Mouse (Mus musculus) layer of hippocampus, postnatal 14 days (tissue): ENCODE measurements around the gene Tinagl1. TPM values are rescaled to one million over a fixed set of nuclear protein-coding genes. Genes with fewer than 3 reads are reported as not detected.

Source experiments
- DNase-seq, 2 experiments: peaks; one replicate each; pipeline ENCODE4 v3.0.0; 2021 to 2022; ENCODE audit warnings: low spot score in 2 of 2, mixed read lengths in 1 of 2
- total RNA-seq, 2 experiments: library from RNA; stranded (reverse); gene quantifications; 2 replicates each; pipeline ENCODE4 v1.2.3; 2021

Tinagl1 gene
- total RNA-seq, 2 experiments from 2014 or later: 3.3 to 5.5 TPM

GRCm38 (mm10) chr4:130148405-130148804, 26.5 kb downstream of the Tinagl1 start:
- no peak for DNase-seq

GRCm38 (mm10) chr4:130141786-130142185, 33.1 kb downstream of the Tinagl1 start:
- no peak for DNase-seq

GRCm38 (mm10) chr4:130140992-130141402, 33.9 kb downstream of the Tinagl1 start:
- DNase-seq: peak; percentile 62

GRCm38 (mm10) chr4:130139214-130139492, 35.8 kb downstream of the Tinagl1 start, which contains the start of gene Hcrtr1:
TSS of gene Hcrtr1 (minus strand) at chr4:130139359.
- DNase-seq: no peak

GRCm38 (mm10) chr4:130138441-130139213, 36.3 kb downstream of the Tinagl1 start:
- peak; percentile 68 to 70 for DNase-seq

- no peak for DNase-seq
Measured at GRCm38 (mm10) chr4:130133399-130133798, 41.5 kb downstream of the Tinagl1 start.

- DNase-seq: no peak
Measured at GRCm38 (mm10) chr4:130131448-130132105, 43.3 kb downstream of the Tinagl1 start.

GRCm38 (mm10) chr4:130130641-130131350, 44.1 kb downstream of the Tinagl1 start:
- DNase-seq: no peak

GRCm38 (mm10) chr4:130130082-130130481, 44.8 kb downstream of the Tinagl1 start:
- no peak for DNase-seq

GRCm38 (mm10) chr4:130128907-130129306, 46.0 kb downstream of the Tinagl1 start:
- DNase-seq: no peak

- no peak for DNase-seq
Measured at GRCm38 (mm10) chr4:130125935-130126334, 49.0 kb downstream of the Tinagl1 start.

- DNase-seq: no peak
Measured at GRCm38 (mm10) chr4:130125164-130125563, 49.8 kb downstream of the Tinagl1 start.

GRCm38 (mm10) chr4:130124110-130124509, 50.8 kb downstream of the Tinagl1 start:
- no peak for DNase-seq

GRCm38 (mm10) chr4:130123020-130123419, 51.9 kb downstream of the Tinagl1 start:
- DNase-seq: no peak

GRCm38 (mm10) chr4:130121560-130121959, 53.4 kb downstream of the Tinagl1 start:
- no peak for DNase-seq

GRCm38 (mm10) chr4:130120752-130121151, 54.2 kb downstream of the Tinagl1 start:
- DNase-seq: no peak

Other genes with a start within 250 kb of the Tinagl1 start
- gene Spocd1, start 245.9 kb downstream of the Tinagl1 start, total RNA-seq: under 1 TPM; 0.09 to 0.21 TPM
- gene Adgrb2, start 190.3 kb downstream of the Tinagl1 start, total RNA-seq: 100 to 1,000 TPM; 451 to 472 TPM
- gene Col16a1, start 127.3 kb downstream of the Tinagl1 start, total RNA-seq: 10 to 100 TPM; 11.4 to 16.2 TPM
- gene Pef1, start 72.6 kb downstream of the Tinagl1 start, total RNA-seq: 10 to 100 TPM; 46.5 to 46.6 TPM
- 10 to 100 TPM; 10.2 to 10.9 TPM for gene Hcrtr1, start 35.8 kb downstream of the Tinagl1 start, total RNA-seq
- under 1 TPM in 1 of 2 experiments, not detected in 1; 0.46 TPM for gene Gm853, start 47.3 kb upstream of the Tinagl1 start, total RNA-seq
- gene Serinc2, start 104.1 kb upstream of the Tinagl1 start, total RNA-seq: 1 to 10 TPM; 7.9 to 9.6 TPM
- 100 to 1,000 TPM; 137 to 138 TPM for gene Fabp3, start 133.5 kb upstream of the Tinagl1 start, total RNA-seq
- 1 to 10 TPM; 1.5 to 2.6 TPM for gene Gm10570, start 133.6 kb upstream of the Tinagl1 start, total RNA-seq
- 10 to 100 TPM; 64.8 to 70.9 TPM for gene Zcchc17, start 184.8 kb upstream of the Tinagl1 start, total RNA-seq
- gene Snrnp40, start 185.0 kb upstream of the Tinagl1 start, total RNA-seq: 10 to 100 TPM; 31.8 to 34.2 TPM